Mouse (Mus musculus): ENCODE data around the gene Slc4a3. TPM values are rescaled to one million over a fixed set of nuclear protein-coding genes. Genes with fewer than 3 reads are reported as not detected.

The Slc4a3 gene
- total RNA-seq, 2 experiments from 2014 or later: 7.2 to 11.9 TPM

DNA sequence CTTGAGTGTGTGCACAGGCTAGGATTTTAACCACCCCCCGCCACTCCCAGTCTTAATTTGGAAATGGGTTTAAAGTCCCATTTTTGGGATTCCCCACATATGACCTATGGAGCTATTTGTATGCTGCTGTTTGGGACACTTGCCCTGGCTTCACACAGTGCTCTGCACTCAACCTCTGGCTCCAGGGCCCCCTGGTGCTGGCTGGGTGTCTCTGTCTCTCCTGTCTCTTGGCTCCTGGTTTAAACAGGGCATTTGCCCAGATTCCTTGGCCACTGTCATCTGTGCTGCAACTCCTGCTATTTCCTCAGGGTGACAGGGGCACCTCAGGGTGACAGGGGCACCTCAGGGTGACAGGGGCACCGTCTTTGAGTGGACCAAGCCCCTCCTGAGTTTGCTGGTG lies 50.8 kb downstream of the Slc4a3 start:
- peak; percentile 33 for DNase-seq
- TF ChIP-seq CTCF (IDR thresholded peaks at IDR 0.05): peak; percentile 10; the same call in 1 of the 2 replicates
- Histone ChIP-seq H3K27ac (no peak overlapping the region), H3K4me3 (no peak overlapping the region)
- intact Hi-C loops (cut with DNase I): loop anchor here (1.0 kb wide), 1 partner anchor 120 kb away; no protein-coding TSS in a partner anchor

DNA sequence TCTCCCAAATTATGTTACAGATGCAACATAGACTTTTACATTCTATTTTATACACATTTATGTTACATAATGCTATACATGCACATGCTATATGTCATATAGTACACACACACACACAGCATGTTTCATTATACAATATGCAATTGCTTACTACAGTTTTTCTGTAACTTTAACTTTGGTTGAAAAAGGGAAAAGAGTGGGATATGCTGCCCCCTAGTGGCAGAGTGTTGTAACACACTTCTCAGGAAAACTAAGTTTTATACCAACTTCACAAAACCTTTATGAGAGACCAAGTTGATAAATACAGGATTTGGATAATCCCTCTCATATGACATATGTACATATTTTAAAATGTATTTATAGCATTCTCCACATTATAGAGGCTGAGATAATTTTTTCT lies 51.6 kb downstream of the Slc4a3 start:
- Histone ChIP-seq H3K27ac (no peak overlapping the region), H3K4me3 (no peak overlapping the region)
- peak; percentile 90 for TF ChIP-seq CTCF (IDR thresholded peaks at IDR 0.05)
- no peak for DNase-seq
- intact Hi-C loops (cut with DNase I): loop anchor here (1.0 kb wide), 1 partner anchor 120 kb away; no protein-coding TSS in a partner anchor

DNA sequence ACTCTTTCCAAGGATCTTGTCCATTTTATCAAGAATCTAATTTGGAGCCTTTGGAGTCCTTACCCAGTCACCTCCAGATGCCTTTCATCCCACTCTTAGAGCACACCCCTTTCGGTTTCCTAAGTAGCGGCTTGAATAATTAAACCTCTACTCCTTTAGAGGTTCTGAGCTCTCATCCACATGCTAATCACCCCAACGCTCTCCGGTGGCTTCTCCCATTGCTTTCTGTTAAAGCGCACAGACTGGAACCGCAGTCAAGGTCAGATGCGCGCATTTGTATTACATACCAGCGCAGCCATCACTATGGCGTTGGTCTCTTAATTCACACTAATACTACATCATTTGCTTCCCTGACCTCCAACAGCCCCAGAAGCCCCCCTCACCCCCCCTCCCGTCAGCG lies 55.7 kb downstream of the Slc4a3 start:
- DNase-seq: no peak
- no peak for TF ChIP-seq CTCF (IDR thresholded peaks at IDR 0.05)
- intact Hi-C loops (cut with DNase I): no loop called here
- Histone ChIP-seq H3K27ac (no peak overlapping the region), H3K4me3 (no peak overlapping the region)

DNA sequence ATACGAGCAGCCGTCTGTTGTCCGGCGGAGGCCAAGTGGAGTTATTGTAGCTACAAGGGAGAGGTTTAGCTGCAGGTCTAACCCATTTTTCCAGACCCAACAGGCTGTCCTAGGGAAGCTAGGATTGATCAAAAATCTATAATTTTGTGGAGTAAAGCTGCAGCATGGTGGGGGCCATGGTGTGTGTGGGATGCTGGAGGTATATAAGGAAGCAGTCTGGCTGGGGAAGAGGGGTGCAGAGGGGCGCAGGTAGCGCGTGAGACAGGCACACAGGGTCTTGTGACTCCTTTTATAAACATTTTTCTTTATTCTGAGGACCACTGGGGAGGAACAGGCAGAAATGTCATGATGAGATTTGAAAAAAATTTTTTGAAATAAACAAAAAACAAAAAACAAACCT lies 57.5 kb downstream of the Slc4a3 start:
- TF ChIP-seq CTCF (IDR thresholded peaks at IDR 0.05): no peak
- intact Hi-C loops (cut with DNase I): no loop called here
- H3K4me3 ChIP-seq: no peak overlapping the region
- DNase-seq: no peak
- no peak overlapping the region for H3K27ac ChIP-seq

DNA sequence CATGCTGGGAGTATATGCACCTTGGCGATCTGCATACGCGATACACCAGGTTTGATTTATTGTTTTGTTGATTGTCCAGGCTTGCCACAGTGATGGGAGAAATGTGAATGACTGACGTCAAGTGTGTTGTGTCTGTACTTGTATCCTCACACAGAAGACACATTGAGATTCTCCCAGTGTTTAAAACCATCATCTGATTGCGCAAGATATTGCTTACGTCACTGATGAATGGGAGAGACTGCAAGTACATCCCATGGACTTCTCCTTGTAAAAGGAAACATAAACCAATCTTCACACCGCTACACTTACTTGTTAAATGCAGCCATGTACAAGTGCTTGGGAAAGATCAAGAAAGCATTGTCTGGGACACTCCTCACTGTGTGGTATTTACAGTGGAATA lies 62.2 kb downstream of the Slc4a3 start:
- DNase-seq: no peak
- intact Hi-C loops (cut with DNase I): no loop called here
- Histone ChIP-seq H3K27ac (no peak overlapping the region), H3K4me3 (no peak overlapping the region)
- TF ChIP-seq CTCF (IDR thresholded peaks at IDR 0.05): no peak

DNA sequence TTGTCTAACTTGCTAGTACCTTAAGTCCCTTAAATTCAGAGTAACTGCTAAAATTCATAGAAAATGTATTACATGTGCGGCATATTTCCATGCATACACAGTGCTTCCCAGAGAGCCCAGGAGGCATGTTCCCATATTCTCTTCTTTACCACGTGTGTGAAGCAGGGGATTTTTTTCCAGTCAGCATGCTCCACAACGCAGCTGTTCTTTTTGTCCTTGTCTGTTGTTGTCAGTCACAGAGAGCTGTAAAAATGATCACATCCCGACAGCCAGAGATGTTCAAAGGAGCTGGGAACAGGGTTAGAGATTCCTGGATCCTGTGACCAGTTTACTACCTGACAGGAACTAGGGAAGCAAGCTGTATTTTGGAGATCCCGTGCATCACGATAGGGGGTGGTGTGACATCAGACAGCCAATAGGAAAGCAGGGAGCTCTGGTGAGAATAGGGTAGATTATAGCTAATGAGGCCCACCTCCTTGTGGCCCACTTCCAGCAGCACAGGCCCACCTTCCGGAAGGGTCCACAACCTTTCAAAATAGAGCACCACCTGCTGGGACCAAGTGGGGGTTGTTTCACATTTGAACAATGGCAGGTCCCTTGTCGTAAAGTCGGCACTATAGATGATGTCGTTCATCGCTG lies 62.7 kb downstream of the Slc4a3 start:
- TF ChIP-seq CTCF (IDR thresholded peaks at IDR 0.05): no peak
- H3K27ac ChIP-seq: no peak overlapping the region
- intact Hi-C loops (cut with DNase I): no loop called here
- no peak for DNase-seq
- H3K4me3 ChIP-seq: no peak overlapping the region

DNA sequence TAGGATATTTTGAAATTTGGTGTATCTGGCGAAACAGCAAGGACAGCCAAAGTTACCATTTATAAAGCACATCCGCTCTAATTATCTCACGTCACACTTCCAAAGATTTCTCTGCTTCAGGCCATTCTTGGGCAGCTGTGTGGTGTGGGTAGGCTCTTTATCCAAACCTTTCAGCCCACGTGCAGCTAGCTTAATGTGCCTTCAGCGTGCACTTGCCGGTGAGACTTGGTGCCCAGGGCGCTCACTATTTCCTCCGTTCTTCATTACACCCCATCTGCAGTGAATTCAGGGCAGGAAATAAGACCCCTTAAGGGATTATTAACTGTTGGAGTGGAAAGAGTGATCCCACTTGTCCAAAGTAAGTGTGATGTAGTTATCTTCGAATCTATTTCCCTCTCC lies 63.2 kb downstream of the Slc4a3 start:
- intact Hi-C loops (cut with DNase I): no loop called here
- no peak overlapping the region for H3K4me3 ChIP-seq
- no peak for DNase-seq
- TF ChIP-seq CTCF (IDR thresholded peaks at IDR 0.05): no peak
- no peak overlapping the region for H3K27ac ChIP-seq

DNA sequence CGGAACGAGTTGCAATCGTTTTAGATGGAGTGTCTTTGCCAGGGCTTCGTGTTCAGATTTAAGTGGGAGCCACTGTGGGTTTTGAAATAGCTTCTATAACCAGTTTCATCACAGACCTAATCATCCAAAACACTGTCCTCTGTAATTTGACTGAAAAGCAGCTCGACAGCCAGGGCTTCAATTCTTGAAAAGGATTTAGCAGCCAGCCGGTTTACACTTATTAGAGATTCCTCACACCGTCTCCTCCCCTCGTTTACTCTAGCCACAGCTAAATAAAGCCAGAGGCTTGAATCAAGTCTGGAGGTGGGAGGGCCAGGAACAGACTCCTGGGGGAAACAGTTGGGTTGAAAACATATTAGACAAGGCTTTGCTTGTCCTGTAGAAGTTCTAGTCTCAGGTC lies 64.5 kb downstream of the Slc4a3 start:
- TF ChIP-seq CTCF (IDR thresholded peaks at IDR 0.05): no peak
- no peak for DNase-seq
- no peak overlapping the region for H3K4me3 ChIP-seq
- H3K27ac ChIP-seq: no peak overlapping the region
- intact Hi-C loops (cut with DNase I): no loop called here

Other genes starting within 250 kb of the Slc4a3 start
- gene Dnpep, start 228.3 kb upstream of the Slc4a3 start, total RNA-seq (2021): 10 to 100 TPM; 40.9 to 49.6 TPM
- 1,000 to 10,000 TPM; 2,035 to 2,198 TPM for gene Des, start 185.9 kb upstream of the Slc4a3 start, total RNA-seq (2021)
- gene Speg, start 171.0 kb upstream of the Slc4a3 start, total RNA-seq (2021): 100 to 1,000 TPM; 268 to 311 TPM
- 10 to 100 TPM; 41.1 to 42.7 TPM for gene Gmppa, start 110.3 kb upstream of the Slc4a3 start, total RNA-seq (2021)
- not detected for gene Asic4, start 95.8 kb upstream of the Slc4a3 start, total RNA-seq (2021)
- gene Chpf, start 67.0 kb upstream of the Slc4a3 start, total RNA-seq (2021): 1 to 10 TPM; 3.0 to 6.2 TPM
- not detected for gene Tmem198, start 66.7 kb upstream of the Slc4a3 start, total RNA-seq (2021)
- gene Obsl1, start 39.8 kb upstream of the Slc4a3 start, total RNA-seq (2021): 10 to 100 TPM; 28.4 to 41.4 TPM
- gene Inha, start 39.2 kb upstream of the Slc4a3 start, total RNA-seq (2021): 1 to 10 TPM; 1.3 to 2.2 TPM
- 1 to 10 TPM; 6.2 to 8.4 TPM for gene Stk11ip, start 24.7 kb upstream of the Slc4a3 start, total RNA-seq (2021)